Mouse (Mus musculus): Measurements from ENCODE around the gene Insl3.
"Not testable (repeated sequence)": the region's sequence is repeated elsewhere in the genome, so short reads cannot be mapped to it uniquely, and the experiment has no call there.

Insl3 gene

DNA sequence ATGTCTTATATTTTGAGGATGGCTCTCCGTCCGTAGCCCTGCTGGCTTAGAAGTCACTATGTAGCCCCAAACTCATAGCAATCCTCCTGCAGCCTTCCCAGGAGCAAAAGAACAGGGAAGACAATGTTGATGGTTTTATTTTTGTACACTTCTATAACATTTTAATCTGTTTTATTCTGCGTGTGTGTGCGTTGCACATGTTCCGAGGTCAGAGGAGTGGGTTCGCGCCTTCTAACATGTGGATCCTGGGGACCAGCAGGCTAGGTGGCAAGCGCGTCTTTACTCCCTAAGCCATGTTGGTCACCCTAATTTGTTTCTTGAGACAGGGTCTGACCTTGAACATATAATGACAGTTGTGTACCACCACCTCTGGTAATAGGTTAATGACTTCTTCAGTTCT lies 12.2 kb upstream of the Insl3 start:
- DNase-seq (ENCODE audit: low spot score in 2 of 2), result no peak

GRCm38 (mm10) chr8:71677555-71677954 lies 11.5 kb upstream of the Insl3 start:
- no peak for DNase-seq (ENCODE audit: low spot score in 2 of 2)

GRCm38 (mm10) chr8:71678216-71678615 lies 10.8 kb upstream of the Insl3 start:
- DNase-seq (ENCODE audit: low spot score in 2 of 2), result no peak

DNA sequence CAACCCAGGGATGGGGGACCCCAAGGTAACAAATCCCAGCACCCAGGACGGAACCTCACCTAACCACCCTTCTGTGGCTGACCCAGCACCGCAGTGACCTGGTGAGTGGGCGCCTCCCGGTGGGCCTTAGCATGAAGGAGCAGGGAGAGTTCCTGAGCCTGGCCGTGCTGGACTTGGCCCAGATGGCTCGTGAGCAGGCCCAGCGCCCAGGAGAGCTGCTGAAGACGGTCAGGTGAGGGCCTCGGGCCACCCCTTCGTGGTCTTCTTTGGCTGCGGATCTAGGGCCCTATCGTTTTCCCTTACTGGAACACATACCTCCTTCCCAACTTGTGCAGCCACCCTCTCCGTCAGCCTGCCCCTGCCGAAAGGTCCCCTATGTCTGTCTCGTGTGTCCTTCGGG lies 9.9 kb upstream of the Insl3 start:
- DNase-seq (ENCODE audit: low spot score in 2 of 2), result no peak

GRCm38 (mm10) chr8:71679550-71680168 lies 9.4 kb upstream of the Insl3 start:
- DNase-seq (ENCODE audit: low spot score in 2 of 2), result no peak

- DNase-seq (ENCODE audit: low spot score in 2 of 2), result no peak
These were observed 8.5 kb upstream of the Insl3 start for GRCm38 (mm10) chr8:71680471-71680870.

- no peak for DNase-seq (ENCODE audit: low spot score in 2 of 2)
These were observed 7.6 kb upstream of the Insl3 start for GRCm38 (mm10) chr8:71681369-71681915.

- DNase-seq (ENCODE audit: low spot score in 2 of 2), result no peak
These were observed 6.2 kb upstream of the Insl3 start for GRCm38 (mm10) chr8:71682832-71683231.

GRCm38 (mm10) chr8:71684701-71685100 lies 4.3 kb upstream of the Insl3 start:
- DNase-seq (ENCODE audit: low spot score in 2 of 2), result no peak

GRCm38 (mm10) chr8:71685573-71685972 lies 3.4 kb upstream of the Insl3 start:
- no peak for DNase-seq (ENCODE audit: low spot score in 2 of 2)

- no peak for DNase-seq (ENCODE audit: low spot score in 2 of 2)
These were observed 2.8 kb upstream of the Insl3 start for GRCm38 (mm10) chr8:71686143-71686734.

GRCm38 (mm10) chr8:71687616-71688015 lies 1.4 kb upstream of the Insl3 start:
- DNase-seq (ENCODE audit: low spot score in 2 of 2), result no peak

- peak; percentile 33 to 34 for DNase-seq (ENCODE audit: low spot score in 2 of 2)
These were observed 3.5 kb downstream of the Insl3 start for GRCm38 (mm10) chr8:71692509-71692908.

DNA sequence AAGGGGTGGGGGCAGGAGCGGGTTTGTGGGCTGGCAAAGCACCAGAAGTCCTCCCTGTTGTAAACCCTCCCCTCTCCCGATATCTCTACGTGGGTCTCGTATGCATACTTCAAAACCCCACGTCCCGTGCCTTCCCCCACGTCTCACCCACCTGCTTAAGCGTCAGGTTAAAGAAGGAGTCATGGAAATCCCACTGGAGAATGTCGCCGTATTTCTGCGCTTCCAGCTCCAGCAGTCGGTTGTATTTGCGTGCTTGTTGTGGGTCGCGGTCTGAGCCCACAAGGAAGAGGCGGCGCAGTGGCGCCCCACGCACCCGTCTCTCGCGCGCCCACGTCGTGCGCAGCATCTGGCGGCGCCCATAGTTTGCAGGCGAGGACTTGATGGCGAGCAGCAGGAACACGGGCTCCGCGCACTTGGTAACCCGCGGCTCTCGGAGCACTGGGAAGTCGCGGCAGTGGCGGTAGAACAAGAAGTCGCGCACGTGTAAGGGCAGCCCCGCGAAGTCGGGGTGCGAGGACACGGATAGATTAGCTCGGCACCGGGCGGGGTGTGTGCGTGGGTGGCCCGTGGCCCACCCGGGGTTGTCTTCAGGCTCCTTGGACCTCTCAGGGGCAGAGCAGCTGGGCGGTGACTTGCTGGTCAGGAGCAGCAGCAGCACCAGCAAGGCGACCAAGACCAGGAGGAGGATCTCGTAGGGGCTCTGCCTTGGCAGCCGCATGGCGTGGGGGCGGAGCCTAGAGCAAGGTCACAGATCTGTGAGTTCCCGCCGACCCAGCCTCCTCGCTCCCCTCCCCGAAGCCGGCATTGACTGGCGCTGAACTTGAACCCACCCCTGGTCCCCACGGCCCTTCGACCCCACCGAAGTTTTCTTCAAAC lies 4.4 kb downstream of the Insl3 start:
- no peak for DNase-seq (ENCODE audit: low spot score in 2 of 2)

DNA sequence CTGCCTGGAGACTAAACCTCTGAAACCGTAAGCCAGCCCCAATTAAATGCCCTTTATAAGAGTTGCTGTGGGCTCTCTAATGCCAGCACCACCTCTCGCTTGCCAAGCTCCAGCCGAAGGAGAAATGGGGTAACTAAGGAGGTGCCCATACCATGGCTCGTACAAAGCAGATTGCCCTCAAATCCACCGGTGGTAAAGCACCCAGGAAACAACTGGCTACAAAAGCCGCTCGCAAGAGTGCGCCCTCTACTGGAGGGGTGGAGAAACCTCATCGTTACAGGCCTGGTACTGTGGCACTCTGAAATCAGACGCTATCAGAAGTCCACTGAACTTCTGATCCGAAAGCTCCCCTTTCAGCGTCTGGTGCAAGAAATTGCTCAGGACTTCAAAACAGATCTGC lies 6.4 kb downstream of the Insl3 start:
- DNase-seq (ENCODE audit: low spot score in 2 of 2), result not testable (repeated sequence)

DNA sequence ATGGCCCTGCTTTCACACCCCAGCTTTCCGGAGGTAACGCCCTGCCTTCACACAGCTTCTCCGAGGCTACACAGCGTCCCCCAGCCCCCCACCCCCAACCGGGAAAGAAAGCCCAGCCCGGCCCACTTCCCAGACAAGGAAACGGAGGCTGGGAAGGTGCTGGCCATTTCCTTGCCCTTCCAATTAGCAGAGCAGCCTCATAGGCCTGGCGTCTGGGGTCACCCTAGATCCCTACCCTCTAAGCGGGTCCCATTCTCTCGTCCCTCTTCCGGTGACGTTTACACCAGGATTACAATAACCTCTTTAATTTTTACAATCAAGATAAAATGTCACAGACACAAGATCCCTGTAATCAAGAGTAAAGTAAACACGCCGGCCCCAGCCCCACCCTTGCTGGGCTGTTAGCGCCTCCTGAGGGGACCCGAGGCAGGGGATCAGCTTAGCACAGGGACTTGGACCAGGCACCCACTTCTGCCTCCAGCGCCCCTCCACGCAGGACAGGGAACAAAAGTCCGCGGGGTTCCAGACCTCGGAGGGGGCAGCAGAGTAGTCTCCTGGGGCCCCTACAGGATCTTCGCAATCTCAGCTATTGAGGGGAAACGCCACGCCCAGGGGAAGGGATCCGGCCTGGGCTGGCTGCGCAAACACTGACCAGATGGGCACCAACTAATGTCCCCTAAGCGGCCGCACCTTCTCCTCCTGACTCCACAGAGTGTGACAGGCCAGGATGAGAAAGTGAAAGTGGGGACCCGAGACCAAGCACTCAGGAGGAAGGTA lies 11.7 kb downstream of the Insl3 start:
- no peak for DNase-seq (ENCODE audit: low spot score in 2 of 2)

DNA sequence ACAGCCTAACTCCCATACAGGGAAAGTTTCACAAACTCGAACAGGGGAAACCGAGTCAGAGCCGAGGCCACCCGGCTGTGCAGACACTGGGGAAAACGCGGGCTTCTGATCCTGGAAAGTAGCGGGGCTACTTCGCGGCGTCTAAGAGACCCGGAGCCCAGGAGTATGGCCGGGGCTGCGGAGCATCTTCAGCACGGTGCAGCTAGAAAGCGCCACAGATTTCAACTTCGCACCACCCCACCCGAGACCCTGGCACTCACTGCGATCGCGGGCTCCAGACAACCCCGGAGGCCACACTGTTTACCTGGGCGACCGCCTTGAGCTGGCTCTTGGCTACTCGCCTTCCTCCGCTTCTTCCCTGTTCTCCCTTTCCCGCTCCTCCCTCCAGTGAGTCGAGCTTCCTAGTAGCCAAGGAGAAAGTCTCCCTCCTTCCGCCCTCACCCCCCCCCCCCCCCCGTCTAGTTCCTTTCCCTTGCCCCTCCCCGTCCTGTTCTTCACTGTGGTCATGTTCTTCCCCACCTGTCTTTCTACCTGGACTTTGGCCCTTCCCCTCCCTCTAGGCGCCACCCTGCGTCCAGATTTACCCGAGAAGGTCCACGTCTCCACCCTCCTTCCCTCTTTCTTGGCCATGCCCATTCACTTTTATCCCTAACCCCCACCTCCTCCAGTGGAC lies 12.5 kb downstream of the Insl3 start, which contains the start of gene B3gnt3:
Gene B3gnt3 (minus strand): TSS at position 376 of the 673 bp plus-strand sequence.
- no peak for DNase-seq (ENCODE audit: low spot score in 2 of 2)

- no peak for DNase-seq (ENCODE audit: low spot score in 2 of 2)
These were observed 13.0 kb downstream of the Insl3 start for GRCm38 (mm10) chr8:71702087-71702432.

DNA sequence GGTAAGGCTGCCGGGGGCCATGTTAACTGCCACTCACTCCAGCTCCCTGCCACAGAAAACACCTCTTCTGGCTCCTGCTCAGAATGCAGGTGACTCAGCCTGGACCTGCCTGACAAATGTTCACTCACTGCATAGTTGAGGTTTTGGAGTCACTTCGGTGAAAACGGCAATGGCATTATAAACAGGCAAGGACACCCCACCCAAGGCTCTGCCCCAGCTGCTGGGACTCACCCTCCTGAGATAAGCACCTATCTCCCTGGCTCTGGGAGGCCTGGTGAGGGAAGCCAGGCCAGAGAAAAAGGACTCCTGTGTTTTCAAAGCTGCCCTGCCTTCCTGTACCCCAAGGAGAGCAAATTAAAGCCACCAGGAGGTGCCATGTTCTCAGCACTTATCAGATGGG lies 13.9 kb downstream of the Insl3 start:
- DNase-seq (ENCODE audit: low spot score in 2 of 2), result no peak

DNA sequence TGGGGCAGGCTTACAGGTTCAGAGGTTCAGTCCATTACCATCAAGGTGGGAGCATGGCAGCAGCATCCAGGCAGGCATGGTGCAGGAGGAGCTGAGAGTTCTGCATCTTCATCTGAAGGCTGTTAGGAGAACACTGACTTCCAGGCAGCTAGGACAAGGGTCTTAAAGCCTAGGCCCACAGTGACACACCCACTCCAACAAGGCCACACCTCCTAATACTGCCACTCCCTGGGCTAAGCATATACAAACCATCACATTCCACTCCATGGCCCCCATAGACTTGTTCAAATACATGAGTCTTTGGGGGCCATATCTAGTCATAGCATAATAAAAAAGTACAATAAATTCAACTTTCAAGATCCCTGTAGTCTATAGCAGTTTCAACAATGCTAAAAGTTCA lies 14.4 kb downstream of the Insl3 start:
- not testable (repeated sequence) for DNase-seq (ENCODE audit: low spot score in 2 of 2)

GRCm38 (mm10) chr8:71707874-71708273 lies 18.9 kb downstream of the Insl3 start:
- peak; percentile 56 to 73 for DNase-seq (ENCODE audit: low spot score in 2 of 2)

Data from thymus, postnatal 10 days (tissue).